Mouse (Mus musculus) large intestine, adult 2 months (tissue): ENCODE measurements around the gene Nipal3. TPM values are rescaled to one million over a fixed set of nuclear protein-coding genes. Genes with fewer than 3 reads are reported as not detected.

Experiments
- DNase-seq: peaks from one replicate; pipeline ENCODE4 v3.0.0-alpha.2; 2012; ENCODE audit warnings: low read depth, low spot score
- WGBS: fragments of 180-500 bp; shearing (Covaris S2); methylation state at CpG from one replicate; pipeline ENCODE4 v1.1.7; 2018; 5-methylcytosine and 5-hydroxymethylcytosine counted together
- polyA plus RNA-seq: library from polyadenylated mRNA; depleted of rRNA; stranded (reverse); fragments of >200 nt; gene quantifications from 2 replicates; pipeline ENCODE4 v1.2.3, GENCODE M21; 2012

Nipal3 gene
- polyA plus RNA-seq, 1 experiment: 25.5 TPM

DNA sequence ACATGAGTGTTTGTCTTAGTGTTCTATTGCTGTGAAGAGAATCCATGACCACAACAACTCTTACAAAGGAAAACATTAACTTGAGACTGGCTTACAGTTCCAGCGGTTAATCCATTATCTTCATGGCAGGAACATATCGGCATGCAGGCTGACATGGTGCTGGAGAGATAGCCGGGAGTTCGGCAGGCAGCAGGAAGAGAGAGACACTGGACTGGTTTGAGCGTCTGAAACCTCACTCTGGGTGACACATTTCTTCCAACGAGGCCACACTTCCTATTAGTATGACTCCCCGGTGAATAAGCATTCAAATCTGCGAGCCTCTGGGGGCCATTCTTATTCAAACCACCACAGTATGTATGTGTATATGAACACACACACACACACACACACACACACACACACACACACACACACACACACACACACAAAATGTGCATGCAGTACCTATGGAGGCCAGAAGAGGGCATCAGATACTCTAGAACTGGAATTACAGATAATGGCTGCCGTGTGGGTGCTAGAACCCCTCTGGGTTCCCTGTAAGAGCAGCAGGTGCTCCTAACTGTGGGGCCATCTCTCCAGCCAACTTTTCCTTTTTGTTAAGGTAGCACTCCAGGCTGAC, 54.8 kb downstream of the Nipal3 start:
- peak; percentile 39 for DNase-seq
- WGBS: 26% methylated on average over 9 of the region's 9 CpGs

DNA sequence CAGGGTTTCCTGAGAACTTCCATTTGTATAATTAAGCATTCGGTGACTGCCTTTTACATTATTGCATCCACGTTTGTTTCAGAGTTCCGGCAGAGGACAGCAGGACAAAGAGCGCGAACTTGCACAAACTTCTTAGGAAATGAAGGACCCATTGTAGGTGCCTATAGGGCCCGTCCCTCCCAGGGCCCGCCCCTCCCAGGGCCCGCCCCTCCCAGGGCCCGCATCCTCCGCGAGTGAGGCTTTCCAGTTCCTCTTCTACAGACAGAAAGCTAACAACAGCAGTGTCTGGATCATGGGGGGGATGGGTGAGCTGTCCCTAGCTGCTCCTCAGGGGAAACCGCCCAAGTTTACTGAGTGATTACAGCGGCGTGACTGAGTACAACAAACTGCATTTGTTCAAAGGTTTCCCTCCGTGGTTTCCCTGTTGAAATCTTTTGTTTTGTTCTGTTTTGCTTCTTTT, 55.6 kb downstream of the Nipal3 start:
- WGBS: under 1% methylated on average over 15 of the region's 15 CpGs
- peak; percentile 79 for DNase-seq

DNA sequence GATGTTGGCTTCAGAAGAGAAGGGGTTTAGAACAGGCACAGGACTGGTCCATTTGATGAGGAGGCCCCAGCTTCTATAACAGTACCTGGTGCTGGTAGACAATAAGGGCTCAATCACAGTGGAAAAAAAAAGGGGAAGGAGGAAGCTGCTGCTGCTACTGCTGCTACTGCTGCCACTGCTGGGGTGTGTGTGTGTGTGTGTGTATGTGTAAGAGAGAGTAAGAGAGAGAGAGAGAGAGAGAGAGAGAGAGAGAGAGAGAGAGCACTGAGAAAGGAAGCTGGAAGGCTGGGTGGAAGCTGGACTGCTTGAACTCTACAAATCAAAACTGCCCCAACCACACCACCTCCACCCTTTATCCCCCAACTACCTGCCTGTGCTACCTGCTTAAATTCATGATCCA, 56.9 kb downstream of the Nipal3 start:
- DNase-seq: no peak

DNA sequence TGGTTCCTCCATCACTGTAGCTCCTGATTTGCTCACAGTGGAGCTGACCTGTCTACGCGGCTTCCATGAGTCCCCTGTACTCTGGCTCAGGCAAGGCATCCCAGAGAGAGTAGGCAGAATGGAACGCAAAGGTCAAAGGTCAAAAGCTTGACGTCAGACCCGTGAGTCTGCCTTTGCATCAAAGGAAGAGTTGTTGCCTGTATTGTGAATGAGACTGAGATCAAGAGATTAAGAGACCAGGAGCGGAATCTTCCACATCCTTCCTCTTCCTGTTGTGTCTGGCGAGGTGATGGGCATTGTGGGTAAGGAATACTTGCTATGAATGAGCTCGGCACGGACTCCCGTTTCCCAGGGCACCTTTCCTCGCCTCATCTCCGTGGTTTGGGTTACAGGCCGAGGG, 58.5 kb downstream of the Nipal3 start:
- WGBS: 53% methylated on average over 13 of the region's 13 CpGs
- no peak for DNase-seq

DNA sequence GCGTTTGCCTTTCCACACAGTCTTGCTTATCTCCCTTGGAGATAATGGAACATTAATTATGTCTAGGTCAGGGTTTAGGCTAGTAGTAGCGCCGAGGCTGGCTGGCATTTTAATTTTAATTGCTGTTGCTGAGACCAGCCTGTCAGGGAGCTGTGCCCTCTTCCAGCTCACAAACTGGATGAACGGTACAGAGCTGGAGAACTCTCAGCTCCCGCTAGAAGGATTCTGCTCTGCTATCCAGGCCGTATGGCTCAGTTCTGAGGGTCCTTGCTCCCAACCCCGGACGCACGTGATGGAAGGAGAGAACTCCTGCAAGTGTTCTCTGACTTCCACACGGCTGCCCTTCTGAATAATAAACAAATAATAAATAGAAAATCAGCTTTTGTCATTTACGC, 60.4 kb downstream of the Nipal3 start:
- WGBS: 21% methylated on average over 11 of the region's 11 CpGs
- no peak for DNase-seq

DNA sequence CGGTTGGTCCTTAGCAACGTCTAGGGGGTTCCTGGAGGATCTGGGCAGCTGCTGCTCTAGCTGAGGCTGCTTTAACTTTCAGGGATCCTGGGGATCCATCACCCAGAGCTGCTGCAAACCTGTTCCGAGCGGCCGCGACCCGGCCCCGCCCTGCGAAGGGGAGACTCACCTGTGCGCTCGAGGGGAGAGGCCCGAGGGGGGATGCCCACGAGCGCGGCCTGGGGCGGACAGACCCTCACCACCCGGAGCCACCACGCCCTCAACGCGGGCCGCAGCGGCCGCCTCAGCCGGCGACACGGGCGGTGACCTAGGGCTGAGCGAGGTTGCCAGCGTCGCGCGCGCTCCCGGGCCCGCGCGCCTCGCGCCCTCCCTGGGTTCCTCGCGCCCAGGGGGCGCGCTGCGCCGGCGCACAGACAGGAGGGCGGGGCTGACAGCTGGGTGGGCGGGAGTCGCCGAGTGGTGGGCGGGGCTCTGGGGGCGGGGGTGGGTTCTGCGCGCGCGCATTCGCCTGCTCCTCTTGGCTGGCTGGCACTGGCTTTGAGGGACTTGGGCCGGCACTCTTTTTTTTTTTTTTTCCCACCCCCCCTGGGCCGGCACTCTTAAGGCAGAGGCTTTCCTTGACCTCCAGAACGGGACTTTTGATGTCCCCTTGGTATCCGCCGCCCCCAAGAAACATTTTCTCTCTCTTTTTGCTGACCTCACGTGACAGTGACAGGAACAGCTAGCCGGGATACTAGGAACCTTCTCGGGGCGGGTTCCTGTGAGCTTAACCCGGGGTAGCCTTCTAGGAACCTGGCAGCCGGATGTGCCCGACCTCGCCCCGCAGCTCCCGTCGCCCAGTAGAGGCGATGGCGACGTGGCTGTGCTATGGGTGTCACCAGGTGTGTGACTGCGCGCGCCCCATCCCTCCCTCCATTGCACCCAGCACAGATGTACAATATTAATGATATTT, 61.1 kb downstream of the Nipal3 start, which contains the start of gene Rcan3:
Gene Rcan3 (minus strand): TSS at position 411 of the 952 bp plus-strand sequence.
- peak; percentile 65 for DNase-seq
- whole genome bisulfite sequencing: under 1% methylated on average over 77 of the region's 79 CpGs

DNA sequence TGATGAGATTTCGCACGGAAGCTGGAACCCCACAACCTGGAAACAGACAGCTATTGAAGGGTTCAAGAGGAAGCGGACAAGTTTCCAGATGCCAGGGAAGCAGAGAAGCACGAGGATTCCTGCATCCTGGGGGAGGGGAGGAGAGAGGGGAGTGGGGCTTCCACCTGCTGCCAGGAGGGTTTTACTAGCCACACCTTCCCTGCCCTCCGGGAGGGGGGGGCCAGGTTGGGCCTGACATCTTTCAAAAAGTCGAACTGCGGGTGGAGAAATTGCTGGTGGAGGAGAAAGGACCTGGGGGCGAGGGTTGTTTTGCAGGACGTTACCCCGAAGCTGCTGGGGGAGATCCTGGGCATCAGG, 61.8 kb downstream of the Nipal3 start:
- no peak for DNase-seq
- 12% methylated on average over 10 of the region's 10 CpGs for WGBS

DNA sequence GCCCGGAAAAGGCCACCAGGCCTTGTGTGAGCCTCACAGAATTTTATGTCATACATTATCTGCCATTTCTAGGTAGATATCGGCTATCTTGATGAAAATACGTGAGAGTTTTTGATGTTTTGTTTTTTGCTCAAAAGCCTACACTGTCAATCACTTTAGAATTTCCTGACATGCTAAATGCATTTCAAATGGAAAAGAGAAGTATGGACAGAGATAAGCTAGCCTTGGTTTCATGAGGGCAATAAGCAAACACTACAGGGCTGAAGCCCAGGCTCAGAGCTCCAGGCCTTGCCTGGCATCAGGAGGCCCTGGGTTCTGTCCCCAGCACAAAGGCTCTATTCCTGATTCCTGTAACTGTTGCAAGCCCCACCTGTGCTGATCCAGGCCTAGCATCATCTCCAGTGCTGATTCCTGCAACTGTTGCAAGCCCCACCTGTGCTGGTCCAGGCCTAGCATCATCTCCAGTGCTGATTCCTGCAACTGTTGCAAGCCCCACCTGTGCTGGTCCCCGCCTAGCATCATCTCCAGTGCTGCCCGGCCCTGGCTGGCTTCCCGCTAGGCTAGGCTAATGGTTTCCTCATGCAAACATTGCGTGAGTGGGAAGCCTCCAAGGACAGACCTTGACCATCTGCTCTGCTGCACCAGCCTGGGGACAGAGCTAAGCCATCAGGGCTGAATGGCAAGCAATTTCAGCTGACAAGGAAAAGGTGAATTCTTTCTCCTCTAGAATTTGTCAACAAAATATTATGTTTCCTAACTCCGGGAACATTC, 64.7 kb downstream of the Nipal3 start:
- no peak for DNase-seq
- 58% methylated on average over 8 of the region's 8 CpGs for WGBS

DNA sequence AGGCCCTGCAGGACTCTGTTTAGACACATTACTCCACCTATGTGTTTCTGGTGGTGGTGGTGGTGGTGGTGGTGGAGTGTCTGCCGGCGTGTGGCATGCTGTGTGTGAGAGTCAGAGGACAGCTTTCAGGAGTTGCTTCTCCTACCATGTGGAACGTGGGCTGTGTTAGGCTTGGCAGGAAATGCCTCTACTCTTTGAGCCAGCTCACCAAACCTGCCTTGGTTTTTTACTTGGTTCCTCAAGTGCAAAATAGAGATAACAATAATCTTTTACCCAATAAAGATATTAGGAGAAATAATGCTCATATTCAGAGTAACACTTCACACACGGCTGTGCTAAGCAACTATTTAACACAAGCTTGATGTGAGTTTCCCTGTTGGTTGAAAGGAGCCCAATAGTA, 65.5 kb downstream of the Nipal3 start:
- 88% methylated on average over 4 of the region's 4 CpGs for WGBS

DNA sequence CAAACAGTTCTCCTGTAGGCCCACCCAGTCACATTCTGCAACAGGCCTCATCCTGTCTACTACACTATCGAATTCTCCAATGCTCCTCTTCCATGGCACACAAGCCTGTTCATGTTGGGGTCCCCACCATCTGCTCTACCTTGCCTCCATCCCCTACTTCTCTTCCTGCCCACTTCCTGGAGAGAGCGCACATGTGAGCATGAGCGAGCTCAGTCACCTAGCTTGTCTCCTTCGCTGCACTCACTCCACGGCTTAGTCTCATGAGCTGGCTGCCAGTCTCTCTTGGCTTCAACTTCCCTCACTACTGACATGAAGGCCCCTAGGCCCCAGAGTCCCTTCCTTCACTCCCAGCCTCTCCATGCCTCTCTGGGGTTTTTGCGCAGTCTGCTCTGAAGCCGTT, 68.3 kb downstream of the Nipal3 start:
- no peak for DNase-seq
- 93% methylated on average over 7 of the region's 7 CpGs for WGBS

More for the DNA sequence above, 65.5 kb downstream of the Nipal3 start:
- DNase-seq: no peak

DNA sequence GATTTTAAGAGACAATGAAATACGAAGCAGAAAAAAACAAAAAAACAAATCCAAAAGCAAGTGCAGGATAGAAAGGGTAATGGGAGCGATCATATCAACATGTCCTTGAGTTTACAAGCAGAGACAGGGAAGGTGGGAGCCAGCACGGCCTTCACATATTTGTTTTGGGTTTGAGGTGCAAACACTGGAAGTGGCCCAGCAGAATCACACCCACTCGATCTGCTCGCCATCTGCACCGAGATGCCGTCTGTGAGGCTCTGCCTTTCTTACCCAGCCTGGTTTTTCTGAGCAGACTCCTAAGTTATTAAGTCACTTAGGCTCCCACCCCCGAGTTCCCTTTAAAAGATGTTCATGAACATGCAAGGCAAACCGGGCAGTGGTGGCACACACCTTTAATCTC, 69.2 kb downstream of the Nipal3 start:
- 48% methylated on average over 9 of the region's 9 CpGs for WGBS
- no peak for DNase-seq

DNA sequence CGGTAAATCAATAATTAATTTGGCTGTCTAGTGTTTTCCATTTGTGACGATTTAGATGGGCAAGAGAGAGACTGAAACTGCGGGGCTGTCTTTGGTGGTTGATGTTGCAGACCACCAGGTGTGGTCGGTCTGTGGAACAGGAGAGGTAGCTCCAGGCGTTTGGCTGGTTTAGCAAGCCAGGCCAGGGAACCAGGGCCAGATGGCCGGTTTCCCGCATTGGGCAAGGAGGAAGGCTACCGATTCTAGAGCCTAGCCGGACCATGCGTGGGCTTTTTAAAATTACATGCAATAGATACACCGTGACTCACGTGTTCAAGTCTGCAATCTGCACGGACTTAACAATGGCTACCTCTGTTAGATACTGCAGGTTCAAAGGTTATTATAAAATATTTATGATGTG, 73.9 kb downstream of the Nipal3 start:
- 88% methylated on average over 13 of the region's 13 CpGs for WGBS

DNA sequence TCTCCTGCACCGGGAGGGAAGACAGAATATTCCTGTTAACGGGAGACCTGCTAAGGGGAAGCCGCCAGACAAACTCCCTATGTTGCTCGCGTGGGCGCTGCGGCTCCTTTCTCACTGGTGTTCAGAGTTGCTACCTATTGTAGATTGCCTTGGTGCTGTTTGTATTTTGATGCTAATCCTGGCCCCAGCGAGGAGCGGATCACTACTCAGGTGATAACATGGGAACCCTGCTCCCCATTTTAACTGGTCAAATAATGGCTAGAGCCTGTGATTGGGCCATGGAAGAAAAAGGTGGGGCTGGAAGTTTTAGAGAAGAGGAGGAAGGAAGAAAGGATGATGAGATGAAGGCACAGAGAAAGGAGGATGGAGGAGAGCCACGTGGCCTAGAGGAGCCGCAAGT, 74.4 kb downstream of the Nipal3 start:
- 88% methylated on average over 11 of the region's 11 CpGs for WGBS

More for the DNA sequence above, 73.9 kb downstream of the Nipal3 start:
- no peak for DNase-seq

DNA sequence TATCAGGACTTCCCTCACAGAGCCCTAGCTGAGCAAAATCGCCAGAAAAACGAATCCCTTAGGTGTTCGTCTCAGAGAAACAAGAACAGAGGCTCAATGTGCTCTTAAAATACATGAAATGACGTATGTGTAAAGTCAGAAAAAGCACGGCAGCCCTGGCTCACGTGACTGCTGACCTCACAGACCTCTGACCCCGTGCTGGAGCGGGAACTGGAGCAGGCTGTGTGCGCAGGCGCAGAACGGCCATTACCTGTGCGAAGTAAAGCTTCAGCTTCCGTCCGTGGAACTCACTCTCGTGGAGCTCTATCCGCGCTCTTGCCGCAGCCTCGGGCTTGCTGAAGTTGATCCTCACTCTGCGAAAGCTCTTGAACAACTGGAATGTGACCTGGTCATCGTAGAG, 74.8 kb downstream of the Nipal3 start:
- DNase-seq: no peak
- WGBS: 91% methylated on average over 21 of the region's 21 CpGs

More for the DNA sequence above, 74.4 kb downstream of the Nipal3 start:
- no peak for DNase-seq

DNA sequence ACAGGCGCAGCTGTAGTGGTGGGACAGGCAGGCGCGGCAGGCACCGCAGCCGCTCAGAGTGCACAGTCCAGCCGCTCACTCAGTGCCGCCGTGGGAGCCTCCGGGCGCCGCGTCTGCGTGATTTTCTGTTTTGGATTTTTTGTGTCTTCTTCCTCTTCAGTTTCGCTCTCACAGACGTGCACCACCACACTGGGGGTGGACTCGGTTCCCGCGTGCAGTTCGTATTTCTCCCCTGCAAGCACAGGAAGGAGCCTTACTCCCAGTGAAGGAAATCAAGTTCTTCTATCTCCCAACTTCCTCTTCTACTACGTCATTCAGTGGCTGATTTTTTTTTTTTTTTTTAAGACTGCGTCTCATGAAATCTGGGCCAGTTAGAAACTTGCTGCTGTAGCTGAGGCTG, 78.5 kb downstream of the Nipal3 start:
- no peak for DNase-seq
- WGBS: 90% methylated on average over 21 of the region's 21 CpGs

DNA sequence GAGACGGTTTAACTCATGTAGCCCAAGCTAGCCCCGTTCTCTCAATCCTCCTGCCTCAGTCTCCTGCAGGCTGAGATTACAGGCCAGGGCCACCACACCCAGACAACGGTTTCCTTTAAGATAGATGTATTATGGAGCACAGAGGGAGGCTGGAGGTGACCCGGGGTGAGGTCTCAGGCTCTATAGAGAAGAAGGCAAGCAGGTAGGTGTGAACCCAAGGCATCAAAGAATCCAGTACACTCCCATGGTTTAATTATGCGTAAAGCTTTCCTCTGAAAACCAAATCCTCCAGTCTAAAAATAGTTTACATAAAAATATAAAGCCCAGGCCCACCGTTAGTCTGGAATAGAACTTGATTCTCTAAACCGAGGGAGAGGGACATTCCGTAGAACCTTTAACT, 81.3 kb downstream of the Nipal3 start:
- DNase-seq: no peak
- WGBS: 77% methylated on average over 8 of the region's 8 CpGs

DNA sequence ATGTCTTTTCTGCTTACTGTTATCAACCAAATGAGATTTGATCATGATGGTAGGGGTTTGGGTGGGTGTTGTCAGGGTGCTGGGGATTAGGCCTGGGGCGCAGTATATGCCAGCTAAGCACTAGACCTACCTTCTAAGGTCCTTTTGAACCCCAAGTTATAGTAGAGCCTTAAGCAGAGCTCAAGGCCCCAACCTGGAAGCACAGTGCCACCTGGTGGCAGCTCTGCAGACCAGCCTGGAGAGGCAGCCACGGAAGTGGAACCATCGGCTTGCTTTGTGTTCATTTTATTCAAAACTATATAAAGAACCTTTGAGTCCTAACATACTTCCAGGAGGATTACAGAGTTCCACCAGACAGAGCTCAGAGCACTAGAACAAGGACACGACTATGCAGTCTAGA, 83.2 kb downstream of the Nipal3 start:
- DNase-seq: no peak
- WGBS: 22% methylated on average over 4 of the region's 4 CpGs

DNA sequence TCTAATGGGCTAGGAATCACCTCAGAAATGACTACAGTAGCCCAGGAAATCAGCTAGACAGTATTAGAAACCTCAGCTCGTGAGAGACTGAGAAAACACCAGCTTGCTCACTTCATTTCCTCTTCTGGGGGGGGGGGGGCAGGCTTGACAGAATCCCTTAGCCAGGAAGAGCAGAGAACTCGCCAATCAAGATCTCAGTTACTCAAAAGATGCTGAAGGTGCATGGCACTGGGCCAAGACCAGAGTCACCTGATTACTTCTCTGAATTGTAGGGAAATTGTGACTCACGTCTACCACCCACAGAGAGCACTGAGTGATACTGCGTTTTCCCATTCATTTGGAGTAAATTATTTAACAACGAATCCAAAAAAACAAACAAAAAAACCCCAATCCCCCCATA, 88.7 kb downstream of the Nipal3 start:
- 19% methylated on average over 5 of the region's 5 CpGs for WGBS

DNA sequence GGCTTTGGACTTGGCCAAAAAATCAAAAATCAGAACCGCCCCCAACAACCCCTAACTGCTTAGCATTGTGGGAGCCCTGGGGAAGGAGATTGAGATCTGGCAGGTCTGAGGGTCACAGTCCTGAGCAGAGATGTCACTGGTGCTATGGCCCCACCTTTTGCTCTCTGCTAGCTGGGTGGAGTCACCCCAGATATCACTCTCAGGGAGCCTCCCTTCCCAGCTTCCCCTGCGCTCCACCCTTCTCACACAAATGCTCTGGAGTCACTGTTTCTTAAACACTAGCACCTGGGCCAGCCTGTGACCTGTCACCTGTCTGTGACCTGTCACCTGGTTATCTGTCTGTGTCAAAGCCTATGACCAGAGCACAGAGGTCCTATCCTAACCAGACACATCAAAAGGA, 89.9 kb downstream of the Nipal3 start:
- DNase-seq: no peak
- 81% methylated on average over 2 of the region's 2 CpGs for WGBS

More for the DNA sequence above, 88.7 kb downstream of the Nipal3 start:
- no peak for DNase-seq

DNA sequence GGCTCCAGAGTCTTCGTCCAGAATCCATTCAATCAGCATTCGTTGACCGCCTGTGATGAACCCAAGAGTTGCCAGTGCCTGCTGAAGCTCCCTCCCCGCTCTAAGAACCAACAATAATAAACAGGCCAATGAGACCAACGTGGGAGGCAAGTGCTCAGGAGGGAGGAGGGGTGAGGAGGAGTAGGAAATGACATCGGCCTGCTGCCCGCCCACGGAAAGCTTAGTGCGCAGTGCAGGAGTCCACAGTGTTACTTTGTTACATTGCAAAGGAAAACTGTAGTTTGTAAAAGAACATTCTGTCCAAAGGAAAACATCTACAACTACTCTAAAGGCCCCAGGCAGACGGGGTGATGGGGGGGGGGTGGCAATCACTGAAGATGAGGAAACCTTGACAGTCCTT, 90.8 kb downstream of the Nipal3 start:
- DNase-seq: no peak
- 81% methylated on average over 10 of the region's 10 CpGs for WGBS
